Mouse (Mus musculus) central nervous system, embryonic 11.5 days (tissue): ENCODE results near the gene Pin1. TPM values are rescaled to one million over a fixed set of nuclear protein-coding genes. Genes with fewer than 3 reads are reported as not detected.

Experiments used
- polyA plus RNA-seq: library from polyadenylated mRNA; depleted of rRNA; stranded (reverse); fragments of >200 nt; gene quantifications from 2 replicates; pipeline ENCODE4 v1.2.3, GENCODE M21; 2012; rRNA removed

The Pin1 gene
- 21.5 and 33.5 TPM in 2 replicates for polyA plus RNA-seq

DNA sequence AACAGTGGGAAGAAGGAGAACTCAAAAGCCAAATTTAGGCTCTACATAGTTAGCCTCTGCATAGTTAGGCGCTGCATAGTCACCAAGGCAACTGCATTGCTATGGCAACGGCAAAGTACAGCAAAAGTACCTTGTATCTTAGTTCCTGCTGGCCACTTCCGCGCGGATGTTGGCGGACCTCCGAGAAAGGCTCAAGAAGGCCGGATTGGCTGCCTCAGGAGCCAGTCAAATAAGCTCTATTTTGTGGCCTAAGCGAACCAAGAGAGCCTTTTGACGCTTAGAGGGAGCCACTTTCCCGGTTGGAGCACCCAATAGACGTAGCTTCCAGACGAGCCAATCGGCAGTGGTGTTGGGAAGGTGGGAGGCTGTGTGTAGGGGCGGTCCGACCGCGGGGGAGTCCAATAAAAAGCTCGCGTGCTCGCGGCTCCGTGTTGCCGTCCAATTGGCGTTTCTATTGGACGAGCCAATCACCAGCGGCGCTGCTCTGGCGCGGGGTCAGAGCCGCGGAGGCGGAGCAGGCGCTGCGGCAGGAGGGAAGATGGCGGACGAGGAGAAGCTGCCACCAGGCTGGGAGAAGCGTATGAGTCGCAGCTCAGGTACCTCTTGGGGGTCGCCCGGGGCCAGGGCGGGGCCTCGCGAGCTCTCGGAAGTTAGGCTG, at the start of gene Pin1:
Pin1 (plus strand) TSS at position 494 of the 658 bp plus-strand sequence.

DNA sequence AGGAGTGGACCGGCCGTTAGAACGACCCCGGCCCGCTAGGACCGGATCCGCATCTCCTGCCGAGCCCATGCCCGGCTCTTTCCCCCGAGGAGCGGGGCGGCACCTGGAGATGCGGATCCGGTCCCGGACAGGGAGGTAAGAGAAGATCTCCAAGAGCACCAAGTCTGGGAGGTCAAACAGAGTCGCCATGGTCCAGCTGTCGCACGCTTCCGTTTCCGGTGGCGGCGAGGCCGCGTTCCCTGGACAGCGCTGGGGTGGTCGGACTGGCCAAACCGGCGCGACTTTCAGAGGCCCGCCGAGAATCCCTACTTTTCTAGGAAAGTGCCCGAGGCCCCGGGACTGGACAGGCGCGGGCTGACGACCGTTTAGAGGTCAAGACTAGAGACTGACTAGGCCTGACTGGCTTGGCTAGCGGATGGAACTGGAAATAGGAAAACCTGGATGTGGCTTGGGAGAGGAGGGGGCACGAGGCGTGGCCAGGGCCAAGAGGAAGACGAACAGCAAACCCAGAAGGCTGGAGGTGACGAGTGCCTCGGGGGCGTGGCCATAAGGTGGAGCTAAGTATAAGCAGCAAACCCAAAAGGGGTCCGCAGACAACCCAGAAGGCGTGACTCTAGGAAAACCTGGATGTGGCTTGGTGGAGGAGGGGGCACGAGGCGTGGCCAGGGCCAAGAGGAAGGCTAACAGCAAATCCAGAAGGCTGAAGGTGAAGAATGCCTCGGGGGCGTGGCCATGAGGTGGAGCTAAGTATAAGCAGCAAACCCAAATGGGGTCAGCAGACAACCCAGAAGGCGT, 9.6 kb upstream of the Pin1 start, which contains the start of gene Ubl5:
Ubl5 (plus strand) TSS at position 778 of the 795 bp plus-strand sequence.

DNA sequence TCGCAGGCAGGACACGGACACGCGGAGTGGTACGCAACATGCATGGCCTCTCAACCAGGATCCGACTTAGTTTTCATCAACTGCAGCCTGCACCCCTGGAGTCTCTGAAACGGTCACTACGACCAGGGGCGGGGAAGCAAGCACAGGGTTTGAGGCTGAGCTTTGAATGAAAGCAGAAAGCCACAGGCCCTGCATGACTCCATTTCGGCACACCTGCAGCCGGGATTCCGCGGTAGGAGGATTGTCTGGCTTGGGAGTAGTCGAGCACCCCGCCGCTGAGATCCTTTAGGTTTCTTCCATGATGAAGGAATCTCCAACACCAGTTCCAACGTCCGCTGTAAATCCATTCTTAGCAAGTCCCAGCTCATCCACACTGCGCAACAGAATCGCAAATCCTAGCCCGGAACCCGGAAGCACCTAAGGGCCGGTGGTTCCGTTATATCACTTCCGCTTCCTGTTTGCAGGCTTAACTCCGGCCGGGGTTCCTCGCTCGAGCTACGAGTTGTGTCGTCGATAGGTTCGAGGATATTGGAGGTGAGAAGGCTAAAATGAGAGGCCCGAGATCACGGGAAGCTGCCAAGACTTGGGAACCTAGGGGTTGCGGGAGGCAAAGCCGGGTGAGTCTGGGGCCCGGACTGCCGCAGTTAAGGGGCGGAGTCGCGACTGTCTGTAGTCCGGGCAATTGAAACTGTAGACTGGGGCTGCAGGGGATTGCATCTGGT, 7.4 kb upstream of the Pin1 start, which contains the start of gene Fbxl12:
Fbxl12 (minus strand) TSS at position 408 of the 722 bp plus-strand sequence.

Other genes starting within 250 kb of the Pin1 start
- gene Zfp26, start 191.9 kb upstream of the Pin1 start, polyA plus RNA-seq, result 14.0 and 22.5 TPM in 2 replicates
- 22.6 and 29.3 TPM in 2 replicates for gene Zfp426, start 159.3 kb upstream of the Pin1 start, polyA plus RNA-seq
- gene Zfp266, start 130.7 kb upstream of the Pin1 start, polyA plus RNA-seq, result 48.9 and 75.4 TPM in 2 replicates
- 9.9 and 17.5 TPM in 2 replicates for gene Zfp846, start 70.8 kb upstream of the Pin1 start, polyA plus RNA-seq
- 356 and 496 TPM in 2 replicates for gene Ubl5, start 9.2 kb upstream of the Pin1 start, polyA plus RNA-seq
- gene Fbxl12, start 7.3 kb upstream of the Pin1 start, polyA plus RNA-seq, result 23.0 and 30.5 TPM in 2 replicates
- gene Olfm2, start 94.3 kb downstream of the Pin1 start, polyA plus RNA-seq, result 11.8 and 21.4 TPM in 2 replicates
- gene Col5a3, start 163.0 kb downstream of the Pin1 start, polyA plus RNA-seq, result 0.58 and 0.86 TPM in 2 replicates
- not detected in 2 replicates for gene Rdh8, start 166.4 kb downstream of the Pin1 start, polyA plus RNA-seq
- 3.6 and 3.9 TPM in 2 replicates for gene A230050P20Rik, start 216.5 kb downstream of the Pin1 start, polyA plus RNA-seq
- 3.7 and 4.7 TPM in 2 replicates for gene Angptl6, start 227.6 kb downstream of the Pin1 start, polyA plus RNA-seq
- 93.6 and 97.4 TPM in 2 replicates for gene Ppan, start 236.1 kb downstream of the Pin1 start, polyA plus RNA-seq
- gene Eif3g, start 246.5 kb downstream of the Pin1 start, polyA plus RNA-seq, result 194 and 216 TPM in 2 replicates